In genomic region chr9:65120935-65121334, GRCm38 (mm10) we compare ENCODE assay signal across 8 mouse cellular contexts. TPM values are rescaled to one million over a fixed set of nuclear protein-coding genes. Genes with fewer than 3 reads are reported as not detected.
DNase-seq lines count a peak whose midpoint lies in the region; ATAC-seq and TF ChIP-seq lines count a peak whose summit lies in the region.

No protein-coding gene starts in this region.

- H3K27me3 ChIP-seq in hindbrain, embryonic 11.5 days (ENCODE audit: control insufficient read depth, insufficient read depth, low read length), result no peaks in the 10 kb centered on the region
- no peaks in the 10 kb centered on the region for H3K27me3 ChIP-seq in lung, postnatal 0 days (replicated peaks; ENCODE audit: insufficient read depth, low read length)

- in situ Hi-C loops in ES-E14 (cut with MboI; ENCODE audit: low sequenced_read_pairs in 2 of 2, unreplicated experiment in 2 of 2), result no loop called here

- WGBS in hindbrain, embryonic 11.5 days, result 3% methylated on average over 3 of the region's 3 CpGs
- 10% methylated on average over 3 of the region's 3 CpGs for WGBS in lung, postnatal 0 days

- no peak for TF ChIP-seq EP300 in lung, postnatal 0 days (IDR thresholded peaks at IDR 0.05)

- no peak overlapping the region for H3K4me3 ChIP-seq in ES-E14 (ENCODE audit: insufficient read depth in 1 of 2, low read depth in 1 of 2, low read length in 2 of 2, poor library complexity in 1 of 2, severe bottlenecking in 1 of 2)
- no peak overlapping the region for H3K4me3 ChIP-seq in hindbrain, embryonic 11.5 days (ENCODE audit: low read depth, low read length)
- H3K4me3 ChIP-seq in lung, postnatal 0 days (ENCODE audit: low read depth, low read length), result no peak overlapping the region

- no peaks in the 10 kb centered on the region for H3K9me3 ChIP-seq in ES-E14 (ENCODE audit: control insufficient read depth, insufficient read depth, low read depth, low read length)
- H3K9me3 ChIP-seq in hindbrain, embryonic 11.5 days (ENCODE audit: control insufficient read depth, low read length), result no peaks in the 10 kb centered on the region
- H3K9me3 ChIP-seq in lung, postnatal 0 days (ENCODE audit: low read length), result no peaks in the 10 kb centered on the region

- no peak for DNase-seq in ES-E14 (ENCODE audit: low read depth, low spot score)
- peak; percentile 82 to 85 for DNase-seq in adrenal gland, postnatal 36 days
- DNase-seq in hindbrain, embryonic 11.5 days (ENCODE audit: low spot score), result peak; percentile 88
- peak; percentile 59 for DNase-seq in layer of hippocampus, adult 9-11 months
- DNase-seq in lung, postnatal 0 days (ENCODE audit: low spot score), result peak; percentile 72
- DNase-seq in retina, postnatal 7 days (ENCODE audit: low read depth, low spot score), result peak; percentile 75
- peak; percentile 59 to 78 for DNase-seq in urinary bladder, postnatal 4 days (ENCODE audit: low spot score in 2 of 2)

- no peak overlapping the region for H3K4me2 ChIP-seq in hindbrain, embryonic 11.5 days (replicated peaks; ENCODE audit: low read depth, low read length)
- no peak overlapping the region for H3K4me2 ChIP-seq in lung, postnatal 0 days (replicated peaks; ENCODE audit: low read depth, low read length)

- no peak overlapping the region for H3K27ac ChIP-seq in ES-E14 (ENCODE audit: insufficient read depth, low read depth, low read length, poor library complexity, severe bottlenecking)
- no peak overlapping the region for H3K27ac ChIP-seq in hindbrain, embryonic 11.5 days (ENCODE audit: low read depth, low read length)
- no peak overlapping the region for H3K27ac ChIP-seq in lung, postnatal 0 days (ENCODE audit: low read length)

- TF ChIP-seq CTCF in lung, postnatal 0 days (IDR thresholded peaks at IDR 0.05), result peak; percentile 95

- peak; percentile 63; the same call in 1 of the 2 replicates for ATAC-seq in erythroblast, adult 5-6 weeks (replicated peaks; ENCODE audit: low FRiP score, poor library complexity, severe bottlenecking)
- 0 out of 2 replicates have a peak, but pooled peaks have one; percentile 52 for ATAC-seq in hindbrain, embryonic 11.5 days (ENCODE audit: low FRiP score)
- ATAC-seq in lung, postnatal 0 days, result peak; percentile 61

- H3K9ac ChIP-seq in ES-E14 (ENCODE audit: insufficient read depth, low read depth, low read length, poor library complexity, severe bottlenecking), result no peak overlapping the region
- H3K9ac ChIP-seq in hindbrain, embryonic 11.5 days (ENCODE audit: low read depth, low read length), result no peak overlapping the region
- H3K9ac ChIP-seq in lung, postnatal 0 days (replicated peaks; ENCODE audit: low read depth), result no peak overlapping the region

- H3K4me1 ChIP-seq in ES-E14 (ENCODE audit: control insufficient read depth in 2 of 2, insufficient read depth in 2 of 2, low read length in 2 of 2, poor library complexity in 1 of 2), result peaks cover 4 to 12% of the 10 kb centered on the region in 2 experiments; a peak in 3 of 4 replicates
- peaks cover 3% of the 10 kb centered on the region; the same call in 1 of the 2 replicates for H3K4me1 ChIP-seq in hindbrain, embryonic 11.5 days (replicated peaks; ENCODE audit: control insufficient read depth, insufficient read depth, low read length)
- H3K4me1 ChIP-seq in lung, postnatal 0 days (ENCODE audit: insufficient read depth, low read depth, low read length), result no peaks in the 10 kb centered on the region

- no peaks in the 10 kb centered on the region; the same call in 1 of the 2 replicates for H3K36me3 ChIP-seq in ES-E14 (ENCODE audit: control insufficient read depth, insufficient read depth, low read length, poor library complexity, severe bottlenecking)
- H3K36me3 ChIP-seq in hindbrain, embryonic 11.5 days (ENCODE audit: control insufficient read depth, insufficient read depth, low read length), result no peaks in the 10 kb centered on the region
- H3K36me3 ChIP-seq in lung, postnatal 0 days (ENCODE audit: insufficient read depth, low read length), result no peaks in the 10 kb centered on the region

TF ChIP-seq in ES-E14, 5 proteins besides CTCF, POLR2A, EP300 and RAD21:
- TF ChIP-seq ZC3H11A (IDR thresholded peaks at IDR 0.05; ENCODE audit: borderline replicate concordance, low read depth, low read length) (peak; percentile 84), ZNF384 (IDR thresholded peaks at IDR 0.05; ENCODE audit: low read depth, low read length) (no peak)
TF ChIP-seq in ES-E14: peak in this region for 1.

RNA-seq across cellular contexts. Expression of gene Igdcc4, which starts 19.6 kb away (rescaled TPM):
- 8.8 and 17.9 TPM in 2 replicates for total RNA-seq in ES-E14 (2012; rRNA removed)
- total RNA-seq in adrenal gland, postnatal 36 days (2021), result 10 to 100 TPM; 31.8 to 32.6 TPM
- total RNA-seq in erythroblast, adult 5-6 weeks (2015; ENCODE audit: low replicate concordance), result not detected in 2 replicates
- total RNA-seq in erythroblast, adult 5-6 weeks (2017; ENCODE audit: low replicate concordance), result 0.56 TPM in 1 of 2 replicates, not detected in the other
- 8.8 and 10.3 TPM in 2 replicates for polyA plus RNA-seq in hindbrain, embryonic 11.5 days (2014; fragmentation: Nextera tagmentation; extraction: Ambion mirVana)
- 1.7 and 1.8 TPM in 2 replicates for polyA plus RNA-seq in lung, postnatal 0 days (2015; fragmentation: Nextera tagmentation; extraction: Ambion mirVana)

RNA-seq across cellular contexts. Expression of gene Igdcc3, which starts 20.1 kb away (rescaled TPM):
- 6.0 and 6.1 TPM in 2 replicates for total RNA-seq in ES-E14 (2012; rRNA removed)
- total RNA-seq in adrenal gland, postnatal 36 days (2021), result 1 to 10 TPM; 1.2 to 1.9 TPM
- not detected in 2 replicates for total RNA-seq in erythroblast, adult 5-6 weeks (2015; ENCODE audit: low replicate concordance)
- total RNA-seq in erythroblast, adult 5-6 weeks (2017; ENCODE audit: low replicate concordance), result not detected in 2 replicates
- 46.0 and 49.6 TPM in 2 replicates for polyA plus RNA-seq in hindbrain, embryonic 11.5 days (2014; fragmentation: Nextera tagmentation; extraction: Ambion mirVana)
- polyA plus RNA-seq in lung, postnatal 0 days (2015; fragmentation: Nextera tagmentation; extraction: Ambion mirVana), result 0.33 and 0.67 TPM in 2 replicates
